Mouse (Mus musculus) megakaryocyte progenitor cell, adult 5-6 weeks (primary cell): ENCODE measurements around the gene Nr1h2. TPM values are rescaled to one million over a fixed set of nuclear protein-coding genes. Genes with fewer than 3 reads are reported as not detected.

ENCODE experiments used
- ATAC-seq: replicated peaks from 2 replicates; pipeline ENCODE4 v1.8.0; 2016; ENCODE audit warnings: mild to moderate bottlenecking, moderate TSS enrichment, inconsistent platforms; ENCODE audit not compliant: poor library complexity
- total RNA-seq, 2 experiments: library from RNA; stranded (forward) in 1 of 2; stranded (reverse) in 1 of 2; fragments of 157-497, 149-512 nt in 1 of 2; fragments of 200-1000 nt in 1 of 2; gene quantifications; 2 replicates each; pipeline versions ENCODE4 v1.2.3 to v1.2.4; 2015 to 2017

The Nr1h2 gene
- 39.4 and 43.7 TPM in 2 replicates for total RNA-seq (2015)
- 42.6 and 45.7 TPM in 2 replicates for total RNA-seq (2017)

GRCm38 (mm10) chr7:44553826-44554225 is at the start of gene Nr1h2:
Nr1h2 (minus strand) TSS chr7:44553951.
- peak; percentile 75 for ATAC-seq

DNA sequence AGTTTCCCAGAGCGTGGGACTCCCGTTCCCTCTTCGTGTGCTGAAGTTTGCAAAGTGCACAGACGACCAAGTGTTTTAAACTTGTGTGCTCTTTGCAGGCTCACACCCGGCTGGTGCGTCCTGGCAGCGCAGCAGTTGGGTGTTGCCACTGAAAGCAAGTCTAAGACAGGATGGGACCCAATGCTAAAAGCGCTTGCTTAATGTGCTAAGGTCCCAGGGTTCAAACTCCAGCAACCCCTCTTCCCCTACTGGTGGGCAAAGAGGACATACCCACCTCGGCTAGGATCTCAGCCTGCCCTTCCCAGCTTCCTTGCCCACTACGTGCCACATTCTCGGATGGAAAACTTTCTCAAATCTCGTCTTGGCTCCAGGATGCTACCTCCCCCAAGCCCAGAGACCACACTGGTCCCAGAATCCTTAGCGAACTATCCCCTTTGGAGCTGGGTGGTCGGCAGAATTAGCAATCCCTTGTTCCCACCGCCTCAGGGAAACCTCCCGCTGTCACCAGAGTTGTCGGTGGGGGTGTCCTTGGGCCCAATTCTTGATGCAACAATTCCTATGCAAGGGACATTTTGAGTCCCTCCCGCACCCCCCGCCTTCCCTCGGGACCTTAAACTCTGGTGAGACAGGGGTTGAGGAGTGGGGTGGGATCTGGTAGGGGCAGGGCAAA is 49.6 kb upstream of the Nr1h2 start:
- no peak for ATAC-seq

DNA sequence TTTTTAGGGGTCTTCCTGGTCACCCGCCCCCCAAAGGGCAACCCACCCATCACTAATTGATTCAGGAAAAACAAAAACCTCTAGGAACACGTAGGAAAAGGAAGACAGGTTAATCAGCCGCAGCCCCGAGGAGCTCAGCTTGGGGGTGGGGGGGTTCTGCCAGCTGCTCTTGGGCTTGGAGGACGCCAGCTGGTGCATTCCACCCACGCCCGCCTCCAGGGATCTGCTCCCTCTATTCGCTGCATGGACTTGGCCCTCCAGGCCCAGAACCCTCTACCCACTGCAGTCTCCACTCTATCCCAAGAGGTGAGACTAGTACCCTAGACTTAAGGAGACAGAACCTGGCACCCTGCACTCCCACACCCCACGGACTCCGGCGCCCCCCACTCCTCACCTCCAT is 48.7 kb upstream of the Nr1h2 start:
- no peak for ATAC-seq

- ATAC-seq = no peak
Measured at GRCm38 (mm10) chr7:44601646-44602045, 47.9 kb upstream of the Nr1h2 start.

DNA sequence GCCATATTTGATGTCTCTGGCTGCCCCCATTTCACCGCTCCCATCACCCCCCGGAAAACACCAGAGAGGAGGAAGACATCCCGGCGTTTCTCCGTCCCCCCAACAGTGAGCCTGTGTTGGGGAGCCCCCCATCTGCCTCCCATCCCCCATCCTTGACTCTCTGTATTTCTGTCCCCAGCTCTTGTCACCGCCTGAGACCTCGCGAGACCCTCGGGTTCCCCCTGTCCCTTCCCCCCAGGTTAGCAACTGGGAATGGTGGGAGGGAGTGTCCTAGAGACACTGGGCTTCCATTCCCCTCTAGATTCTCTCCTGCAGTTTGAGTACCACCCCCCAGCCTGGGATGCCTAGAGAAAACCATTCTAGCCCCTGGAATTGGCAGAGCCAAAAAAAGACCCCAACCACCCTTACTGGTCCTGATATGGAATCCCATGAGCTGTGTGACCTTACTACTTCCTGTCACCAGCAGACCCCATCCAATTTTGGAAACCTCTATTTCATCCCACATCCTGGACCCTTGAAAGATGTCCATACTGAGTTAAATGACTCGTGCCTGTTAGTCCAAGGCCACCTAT is 47.0 kb upstream of the Nr1h2 start:
- no peak for ATAC-seq

GRCm38 (mm10) chr7:44598336-44598735 is 44.6 kb upstream of the Nr1h2 start:
- no peak for ATAC-seq

DNA sequence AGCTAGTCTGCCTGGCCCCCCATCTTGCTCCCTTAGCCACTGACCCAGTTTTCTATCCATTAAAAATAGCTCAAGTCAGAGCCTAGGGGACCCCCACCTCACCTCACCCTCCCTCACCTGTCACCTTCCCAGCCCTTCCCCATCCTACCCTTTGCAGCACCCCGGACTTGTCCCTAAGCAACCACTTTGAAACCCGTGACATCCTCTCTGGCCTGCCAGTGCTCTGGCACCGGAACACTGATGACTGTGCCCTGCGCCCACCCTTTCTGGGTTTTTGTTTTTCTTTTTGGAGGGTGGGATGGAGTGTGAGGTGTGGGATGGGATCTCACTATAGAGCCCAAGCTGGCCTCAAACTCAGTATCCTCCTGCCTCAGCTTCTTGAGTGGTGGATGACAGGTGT is 43.9 kb upstream of the Nr1h2 start:
- no peak for ATAC-seq

DNA sequence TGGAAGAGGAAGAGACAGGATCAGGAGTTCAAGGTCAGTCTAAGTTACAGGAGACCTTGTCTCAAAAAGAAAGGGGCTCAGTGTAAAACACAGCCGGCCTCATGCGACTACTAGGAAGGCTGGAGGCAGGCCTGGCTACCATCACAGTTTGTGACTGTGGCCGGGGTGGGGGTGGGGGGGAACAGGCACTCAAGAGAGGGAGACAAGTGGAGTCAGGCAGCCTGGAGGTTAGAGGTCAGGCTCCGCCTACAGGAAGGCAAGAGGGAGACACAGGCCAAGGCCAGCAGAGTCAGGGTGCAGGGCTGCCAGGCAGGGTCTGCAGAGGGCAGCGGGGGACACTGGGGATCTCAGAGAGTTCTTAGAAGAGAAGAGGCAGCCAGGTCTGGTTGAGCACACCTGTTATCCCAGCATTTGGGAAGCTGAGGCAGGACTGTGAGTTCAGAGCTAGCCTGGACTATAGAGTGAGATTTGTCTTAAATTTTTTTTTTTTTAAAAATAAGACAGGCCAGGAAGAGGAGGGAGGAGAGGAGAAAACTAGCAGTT is 43.3 kb upstream of the Nr1h2 start:
- no peak for ATAC-seq

DNA sequence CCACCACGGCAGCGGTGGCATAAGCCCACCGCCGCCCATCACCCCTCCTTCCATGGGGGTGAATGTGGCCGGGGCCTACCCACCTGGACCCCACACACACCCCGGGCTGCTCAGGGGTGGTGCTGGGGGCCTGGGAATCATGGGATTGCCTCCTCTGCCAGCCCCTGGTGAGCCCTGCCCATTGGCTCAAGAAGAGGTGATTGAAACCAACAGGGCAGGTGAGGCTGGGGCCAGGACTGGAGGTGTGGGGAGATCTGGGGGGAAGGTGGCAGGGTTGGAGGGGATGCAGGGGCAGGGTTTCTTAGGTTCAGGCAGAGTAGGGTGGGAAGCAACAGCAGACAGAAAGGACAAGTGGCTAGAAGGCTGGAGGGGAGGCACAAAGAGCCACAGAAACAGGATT is 42.3 kb upstream of the Nr1h2 start:
- no peak for ATAC-seq

DNA sequence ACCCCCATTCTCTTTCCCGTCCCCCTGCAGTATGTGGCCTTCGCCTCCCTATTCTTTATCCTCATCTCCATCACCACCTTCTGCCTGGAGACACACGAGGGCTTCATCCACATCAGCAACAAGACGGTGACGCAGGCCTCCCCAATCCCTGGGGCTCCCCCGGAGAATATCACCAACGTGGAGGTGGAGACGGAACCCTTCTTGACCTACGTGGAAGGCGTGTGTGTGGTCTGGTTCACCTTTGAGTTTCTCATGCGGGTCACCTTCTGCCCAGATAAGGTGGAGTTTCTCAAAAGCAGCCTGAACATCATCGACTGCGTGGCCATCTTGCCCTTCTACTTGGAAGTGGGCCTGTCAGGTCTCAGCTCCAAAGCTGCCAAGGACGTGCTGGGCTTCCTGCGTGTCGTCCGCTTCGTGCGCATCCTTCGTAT is 41.4 kb upstream of the Nr1h2 start:
- ATAC-seq = no peak

DNA sequence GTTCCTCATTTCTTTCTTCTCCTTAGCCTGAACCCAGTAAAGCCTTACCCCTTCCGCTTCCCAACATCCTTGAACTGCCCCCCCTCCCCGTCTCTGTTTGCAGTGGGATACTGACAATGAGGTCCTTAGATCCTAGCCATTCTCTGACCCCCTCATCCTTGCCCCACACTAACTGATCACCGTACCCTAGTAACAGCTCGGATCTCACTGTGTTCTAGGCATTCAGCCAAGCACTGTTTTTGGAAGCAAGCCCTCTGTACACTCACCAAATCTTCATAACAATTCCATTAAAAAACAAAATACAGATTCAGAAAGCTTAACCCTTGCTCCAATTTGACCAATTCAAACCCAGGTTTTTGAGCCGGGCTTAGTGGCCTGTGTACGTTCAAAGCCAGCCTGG is 40.5 kb upstream of the Nr1h2 start:
- ATAC-seq = no peak

- peak; percentile 56 for ATAC-seq
Measured at GRCm38 (mm10) chr7:44593775-44594174, 40.0 kb upstream of the Nr1h2 start.

DNA sequence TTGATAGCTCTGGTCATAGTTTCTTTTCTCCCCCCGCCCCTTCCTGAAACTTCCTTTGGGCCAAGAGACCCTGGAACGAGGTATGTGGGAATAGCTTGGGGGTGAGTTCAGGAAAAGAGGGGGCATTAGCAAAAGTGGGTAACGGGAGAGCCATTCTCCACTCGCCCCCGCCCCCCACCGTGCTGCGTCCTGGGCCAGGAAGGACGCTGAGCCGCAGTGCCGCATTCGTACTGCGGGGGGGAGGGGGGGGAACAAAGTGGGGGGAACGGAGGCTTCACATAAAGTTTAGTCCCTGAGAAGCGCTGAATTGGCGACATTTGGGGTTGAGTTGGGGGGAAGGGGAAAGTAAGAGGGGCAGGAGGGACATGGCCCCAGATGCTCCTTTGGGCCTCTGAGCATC is 39.3 kb upstream of the Nr1h2 start:
- no peak for ATAC-seq

DNA sequence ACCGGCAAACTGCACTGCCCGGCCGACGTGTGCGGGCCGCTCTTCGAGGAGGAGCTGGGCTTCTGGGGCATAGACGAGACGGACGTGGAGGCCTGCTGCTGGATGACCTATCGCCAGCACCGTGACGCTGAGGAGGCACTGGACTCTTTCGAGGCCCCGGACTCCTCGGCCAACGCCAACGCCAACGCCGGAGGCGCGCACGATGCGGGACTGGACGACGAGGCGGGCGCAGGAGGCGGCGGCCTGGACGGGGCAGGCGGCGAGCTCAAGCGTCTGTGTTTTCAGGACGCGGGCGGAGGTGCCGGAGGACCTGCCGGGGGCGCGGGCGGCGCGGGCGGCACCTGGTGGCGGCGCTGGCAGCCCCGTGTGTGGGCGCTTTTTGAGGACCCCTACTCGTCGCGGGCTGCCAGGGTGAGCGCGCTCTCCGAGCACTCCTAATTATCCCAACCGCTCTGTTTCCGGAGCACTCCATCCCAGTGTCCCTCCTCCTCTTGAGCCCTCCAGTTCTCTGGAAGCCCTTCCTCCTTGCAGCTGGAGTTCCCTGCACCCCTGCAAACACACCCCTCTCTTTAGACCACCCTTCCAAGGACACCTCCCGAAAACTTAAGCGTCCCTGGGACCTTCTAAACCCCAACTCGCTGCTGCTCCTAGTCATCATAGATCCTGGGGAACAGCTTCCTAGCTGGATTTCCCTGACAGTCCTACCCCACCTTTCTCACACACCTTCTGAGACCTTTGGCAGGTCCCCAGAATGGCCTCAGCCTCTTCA is 37.8 kb upstream of the Nr1h2 start:
- ATAC-seq = no peak

DNA sequence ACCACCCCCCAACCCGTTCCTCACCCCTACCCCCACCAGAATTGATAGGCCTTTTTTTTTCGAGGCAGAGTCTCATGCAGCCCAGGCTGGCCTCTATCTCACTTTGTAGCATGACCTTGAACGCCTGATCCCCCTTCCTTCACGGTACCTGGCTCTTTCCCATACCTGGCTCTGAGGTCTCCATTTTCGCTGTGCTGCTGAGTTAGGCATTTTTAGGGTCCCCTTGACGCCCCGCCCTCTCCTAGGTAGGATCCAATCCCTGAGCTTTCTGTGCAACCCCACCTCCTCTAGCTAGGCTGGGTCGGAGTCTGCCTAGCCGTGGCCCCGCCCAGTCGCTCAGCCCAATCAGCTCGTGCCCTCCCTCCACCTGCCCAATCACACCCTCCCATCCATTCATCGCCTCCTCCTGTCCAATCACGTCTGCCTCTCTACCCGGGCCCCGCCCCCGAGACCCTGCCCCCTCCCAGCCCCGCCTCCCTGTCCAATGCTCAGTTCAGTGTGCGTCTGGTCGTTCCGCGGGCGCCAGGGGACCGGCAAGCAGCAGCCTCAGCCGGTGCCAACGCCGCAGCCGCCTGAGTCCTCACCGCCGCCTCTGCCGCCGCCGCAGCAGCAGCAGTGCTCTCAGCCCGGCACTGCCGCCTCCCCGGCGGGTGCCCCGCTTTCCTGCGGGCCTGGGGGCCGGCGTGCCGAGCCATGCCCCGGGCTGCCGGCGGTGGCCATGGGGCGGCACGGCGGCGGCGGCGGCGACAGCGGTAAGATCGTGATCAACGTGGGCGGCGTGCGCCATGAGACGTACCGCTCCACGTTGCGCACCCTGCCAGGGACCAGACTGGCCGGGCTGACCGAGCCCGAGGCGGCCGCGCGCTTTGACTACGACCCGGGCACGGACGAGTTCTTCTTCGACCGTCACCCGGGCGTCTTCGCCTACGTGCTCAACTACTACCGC is 36.9 kb upstream of the Nr1h2 start, which contains the start of gene Kcnc3:
Kcnc3 (plus strand) TSS at position 263 of the 946 bp plus-strand sequence.
- ATAC-seq = peak; percentile 90

DNA sequence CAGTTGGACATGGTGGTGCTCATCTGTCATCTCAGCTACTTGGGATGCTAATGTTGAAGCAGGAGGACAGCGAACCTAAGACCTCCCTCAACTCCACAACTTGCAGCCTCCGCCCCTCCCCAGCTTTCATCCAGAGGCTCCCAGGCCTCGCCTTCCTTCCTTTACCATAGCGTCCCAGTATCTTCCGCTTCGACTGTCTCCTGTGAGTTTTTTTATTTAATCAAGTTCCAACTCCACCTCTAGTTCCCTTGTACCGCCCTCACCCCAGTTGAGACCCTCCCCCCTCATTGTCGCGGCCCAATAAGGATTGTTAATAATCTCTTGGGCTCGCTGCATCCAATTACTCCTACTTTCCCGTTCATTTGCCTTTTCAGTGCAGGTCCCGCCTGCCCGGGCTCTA is 36.2 kb upstream of the Nr1h2 start:
- ATAC-seq = no peak

- ATAC-seq = peak; percentile 45
Measured at GRCm38 (mm10) chr7:44589149-44589548, 35.4 kb upstream of the Nr1h2 start.

DNA sequence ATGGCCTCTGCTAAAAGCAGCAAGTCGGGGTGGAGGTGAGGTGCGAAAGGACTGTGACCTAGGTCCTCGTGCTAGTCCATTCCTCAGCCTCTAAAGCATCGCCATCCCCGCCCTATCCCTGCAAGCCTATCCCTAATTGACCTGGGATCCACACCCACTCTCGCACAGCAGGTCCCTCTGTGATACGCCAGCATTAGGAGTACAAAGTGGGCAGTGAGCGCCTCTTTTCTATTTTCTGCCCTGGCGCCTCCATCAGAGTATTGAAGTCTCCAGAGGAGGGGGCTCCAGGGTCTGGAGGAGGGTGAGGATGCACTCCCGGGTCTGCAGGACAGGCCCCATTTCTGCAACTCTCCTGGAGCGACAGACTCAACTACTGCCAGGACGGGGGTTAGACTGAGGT is 34.6 kb upstream of the Nr1h2 start:
- ATAC-seq = no peak

DNA sequence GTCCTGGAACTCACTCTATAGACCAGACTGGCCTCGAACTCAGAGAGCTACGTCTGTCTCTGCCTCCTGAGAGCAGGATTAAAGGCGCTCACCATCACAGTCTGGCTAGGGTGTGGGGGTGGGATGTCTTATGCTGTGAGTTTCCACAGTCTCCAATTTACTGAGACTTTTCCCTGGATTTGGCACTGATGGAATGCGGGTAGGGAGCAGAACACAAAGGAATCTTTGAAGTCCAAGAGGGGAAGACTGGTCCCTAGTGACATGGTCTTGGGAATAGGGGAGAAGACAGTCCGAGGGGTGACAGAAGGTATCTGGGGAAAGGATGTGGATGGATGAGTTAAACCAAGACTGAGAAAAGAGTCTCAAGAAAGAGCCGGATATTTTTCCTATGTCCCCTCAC is 33.9 kb upstream of the Nr1h2 start:
- ATAC-seq = no peak

DNA sequence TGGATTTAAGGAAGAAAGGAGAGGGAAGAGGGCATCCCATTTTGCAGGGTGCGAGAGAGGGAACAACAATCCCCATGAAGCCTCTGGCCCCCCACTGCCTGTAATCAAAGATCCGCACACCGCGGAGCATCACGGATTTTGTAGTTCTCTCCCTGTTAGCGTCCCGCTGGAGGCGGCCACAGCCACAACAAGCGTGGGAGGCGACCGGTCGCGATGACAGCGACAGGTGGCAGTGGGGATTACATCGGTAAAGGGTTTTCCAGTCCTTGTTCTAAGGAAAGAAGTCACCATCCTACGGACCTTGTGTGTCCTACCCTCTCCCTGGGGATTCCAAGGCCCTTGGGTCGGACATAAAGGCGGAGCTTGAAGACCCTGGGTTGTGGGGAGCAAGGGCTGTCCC is 33.2 kb upstream of the Nr1h2 start:
- ATAC-seq = no peak; the same call in 1 of the 2 replicates

DNA sequence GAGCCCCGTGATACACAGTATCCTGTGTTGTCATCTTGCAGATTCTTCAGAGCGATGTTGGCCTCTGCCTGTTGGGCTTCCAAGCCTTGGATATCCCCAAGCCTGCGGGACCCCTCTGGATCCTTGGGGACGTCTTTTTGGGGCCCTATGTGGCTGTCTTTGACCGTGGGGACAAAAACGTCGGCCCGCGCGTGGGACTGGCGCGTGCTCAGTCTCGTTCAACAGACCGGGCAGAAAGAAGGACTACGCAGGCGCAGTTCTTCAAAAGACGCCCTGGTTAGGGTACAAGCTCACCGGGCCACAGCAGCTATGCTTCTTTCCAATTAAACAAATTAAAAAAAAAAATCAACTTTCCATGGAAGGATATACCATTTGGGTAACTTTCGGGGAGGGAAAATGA is 32.8 kb upstream of the Nr1h2 start:
- no peak for ATAC-seq
